ENCODE assay signal across 7 mouse cellular contexts in genomic region chr6:97353933-97354332, GRCm38 (mm10).
DNase-seq lines count a peak whose midpoint lies in the region; ATAC-seq and TF ChIP-seq lines count a peak whose summit lies in the region.

No protein-coding gene starts in this region.

- no peaks in the 10 kb centered on the region for H3K9me3 ChIP-seq in midbrain, embryonic 12.5 days

- 6% methylated on average over 5 of the region's 5 CpGs for WGBS in midbrain, embryonic 12.5 days

- H3K9ac ChIP-seq in midbrain, embryonic 12.5 days (replicated peaks) = no peak overlapping the region

- H3K4me1 ChIP-seq in midbrain, embryonic 12.5 days = peaks cover 55% of the 10 kb centered on the region

- CTCF ChIA-PET in Patski (lab: Charles Lee) = interaction anchor here (1.3 to 2.8 kb wide), 2 partner anchors 14 to 43 kb away, joined by 4 to 9 read pairs; no protein-coding TSS in a partner anchor

- POLR2A ChIA-PET in Patski (lab: Charles Lee) = interaction anchor here (0.6 kb wide), 1 partner anchor 34 kb away, joined by 3 read pairs; no protein-coding TSS in a partner anchor

- DNase-seq in Patski (ENCODE audit: low read depth, low spot score) = no peak
- DNase-seq in thymus, postnatal 36 days = peak; percentile 16 to 44
- no peak for DNase-seq in spleen, adult 12 weeks (ENCODE audit: low spot score)
- no peak for DNase-seq in spleen, postnatal 4 days (ENCODE audit: low spot score in 2 of 2)

- H3K4me3 ChIP-seq in midbrain, embryonic 12.5 days = peak overlapping the region; percentile 32

- H3K36me3 ChIP-seq in midbrain, embryonic 12.5 days = no peaks in the 10 kb centered on the region

- H3K4me2 ChIP-seq in midbrain, embryonic 12.5 days (replicated peaks) = peak overlapping the region; percentile 41

- in situ Hi-C loops in Patski (cut with MboI; ENCODE audit: low pct_unique_long_range_greater_than_20kb) = loop anchor here (5.0 kb wide), 1 partner anchor 42 kb away; no protein-coding TSS in a partner anchor

- no peaks in the 10 kb centered on the region for H3K27me3 ChIP-seq in Patski
- H3K27me3 ChIP-seq in midbrain, embryonic 12.5 days = peaks cover 14% of the 10 kb centered on the region; the same call in 1 of the 2 replicates

- H3K27ac ChIP-seq in midbrain, embryonic 12.5 days (replicated peaks) = no peak overlapping the region

- TF ChIP-seq CTCF in Patski (IDR thresholded peaks at IDR 0.05) = no peak

- peak; percentile 46 for ATAC-seq in CD4-positive, CD25-positive, alpha-beta regulatory T cell, adult 4 months
- ATAC-seq in Patski = peak; percentile 41
- peak; percentile 47 for ATAC-seq in inflammation-experienced regulatory T-cells, adult 6 months
- peak; percentile 53; the same call in 1 of the 2 replicates for ATAC-seq in midbrain, embryonic 12.5 days (ENCODE audit: low FRiP score, low read depth)

Comparison
In these comparisons a context has a peak if more than half of its experiments do, and no peak if none do; other contexts are left out.
1. DNase-seq: peak in thymus, postnatal 36 days (2 of 2); none in Patski (single experiment), spleen, adult 12 weeks (single experiment) and spleen, postnatal 4 days (0 of 2).
2. Peak in every context shown above with its lines, with median percentiles within 50 percentile points of each other: ATAC-seq.